Mouse (Mus musculus) frontal cortex, postnatal 10 days (tissue): ENCODE measurements at regions not wholly inside any gene's neighbourhood (a gene's known extent, or its start where the extent isn't known, plus 50 kb on each side); places are given as distances from the start of the nearest gene placed in this dataset.

ENCODE experiments used
- DNase-seq, 2 experiments: peaks; one replicate each; pipeline ENCODE4 v3.0.0; 2022; ENCODE audit warnings: low spot score in 2 of 2, mixed read lengths in 1 of 2

DNA sequence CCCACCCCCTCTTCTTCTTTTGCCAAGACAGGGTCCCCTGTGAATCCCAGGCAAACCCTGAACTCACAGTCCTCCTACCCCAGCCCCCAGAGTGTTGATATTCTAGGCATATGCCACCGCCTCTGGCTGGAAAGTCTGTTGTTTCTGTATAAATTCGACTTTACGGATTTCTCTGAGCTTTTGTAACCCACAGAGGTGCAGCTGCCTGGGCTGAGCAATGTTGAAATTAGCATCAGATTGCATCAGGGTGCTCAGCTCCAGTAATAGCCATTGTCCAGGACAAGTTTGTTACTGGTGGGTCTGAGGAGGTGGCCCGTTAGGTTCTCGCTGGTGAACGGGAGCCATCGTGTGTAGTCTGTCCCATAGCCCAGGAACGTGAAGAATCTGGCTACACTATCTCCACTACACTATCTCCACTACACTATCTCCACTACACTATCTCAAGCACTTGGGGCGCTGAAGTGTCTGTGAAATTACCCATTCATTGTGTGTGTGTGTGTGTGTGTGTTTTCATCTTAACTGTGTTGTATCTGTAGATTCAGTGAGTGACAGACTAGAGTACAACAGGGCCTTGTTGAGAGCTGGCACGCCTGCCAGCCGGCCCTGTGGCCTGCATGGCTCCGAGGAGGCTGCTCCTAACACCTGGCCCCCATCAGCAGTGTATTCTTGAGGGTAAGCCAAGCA lies 92.4 kb upstream of the Hnrnpk start:
- no peak for DNase-seq

GRCm38 (mm10) chr13:58494726-58495125 lies 91.6 kb upstream of the Hnrnpk start:
- no peak for DNase-seq

DNA sequence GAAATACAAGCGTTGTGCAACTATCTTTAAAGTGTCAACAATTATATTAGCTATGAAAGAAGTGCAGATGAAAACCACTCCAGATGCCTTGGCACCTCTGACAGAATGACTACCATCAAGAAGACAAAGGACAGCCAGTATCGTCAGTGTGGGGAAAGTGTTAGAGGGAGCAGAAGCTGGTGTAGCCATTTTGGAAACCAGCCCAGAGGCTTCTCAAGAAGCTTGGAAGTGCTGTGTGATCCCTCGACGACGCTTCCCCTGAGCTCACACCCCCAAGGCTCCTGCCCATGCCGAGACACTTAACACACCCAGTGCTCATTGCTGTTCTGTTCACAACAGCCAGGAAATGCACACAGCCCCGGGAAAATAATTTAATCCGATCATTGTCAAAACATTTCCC lies 87.7 kb upstream of the Hnrnpk start:
- no peak for DNase-seq

GRCm38 (mm10) chr13:58485011-58485410 lies 81.9 kb upstream of the Hnrnpk start:
- DNase-seq = no peak

DNA sequence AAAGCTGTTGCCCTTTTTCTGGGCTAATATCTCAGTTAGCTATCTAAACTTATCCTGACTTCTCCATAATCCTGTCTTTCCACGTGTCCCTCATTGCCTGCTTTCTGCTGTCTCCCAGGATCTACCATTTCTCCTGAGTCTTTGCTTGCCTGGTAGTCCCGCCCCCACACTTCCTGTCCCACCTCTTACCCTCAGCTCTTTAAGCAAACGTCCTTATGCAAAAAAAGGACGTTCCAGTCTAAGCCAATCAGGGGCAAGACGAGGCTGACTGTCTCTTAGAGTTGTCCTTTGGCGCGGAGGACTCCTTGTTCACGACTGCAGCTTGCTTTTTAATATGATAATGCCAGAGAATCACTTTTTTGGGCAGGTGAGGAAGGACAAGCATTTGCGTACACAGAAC lies 79.6 kb upstream of the Hnrnpk start:
- no peak for DNase-seq

DNA sequence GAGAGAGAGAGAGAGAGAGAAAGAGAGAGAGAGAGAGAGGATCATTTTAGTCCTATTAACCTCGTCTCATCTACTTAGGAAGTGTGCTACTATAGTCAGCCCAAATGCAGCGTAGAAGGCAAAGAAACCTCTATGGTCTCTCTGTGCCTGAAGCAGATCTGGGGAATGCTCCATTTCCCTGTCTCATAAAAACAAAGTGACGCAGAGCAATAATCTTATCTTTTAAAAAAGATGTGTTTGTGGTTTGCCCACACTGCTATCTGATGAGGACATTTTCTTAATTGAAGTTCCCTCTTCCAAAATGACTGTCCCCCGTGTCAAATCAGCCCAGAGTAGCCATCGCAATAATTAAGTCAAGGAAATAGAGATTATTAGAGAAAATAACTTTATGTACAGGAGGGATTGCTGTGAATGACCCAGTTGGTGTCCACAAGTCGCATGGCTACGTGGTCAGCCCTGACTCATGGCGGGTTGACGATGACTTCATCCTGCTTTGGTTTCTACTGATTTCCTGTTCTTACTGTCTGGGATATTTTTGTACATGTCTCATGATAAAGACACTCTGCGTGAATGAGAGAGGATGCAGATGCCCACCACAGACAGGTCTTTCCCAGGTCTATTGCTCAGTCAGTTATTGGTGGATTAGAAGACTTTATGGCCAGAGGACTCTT lies 77.9 kb upstream of the Hnrnpk start:
- no peak for DNase-seq

GRCm38 (mm10) chr13:58480388-58480927 lies 77.3 kb upstream of the Hnrnpk start:
- DNase-seq = no peak

GRCm38 (mm10) chr13:58478438-58478837 lies 75.3 kb upstream of the Hnrnpk start:
- DNase-seq = no peak

GRCm38 (mm10) chr13:58477253-58477652 lies 74.1 kb upstream of the Hnrnpk start:
- DNase-seq = no peak

- DNase-seq = no peak
Measured at GRCm38 (mm10) chr13:58476033-58476830, 73.1 kb upstream of the Hnrnpk start.

- no peak for DNase-seq
Measured at GRCm38 (mm10) chr13:58475495-58475894, 72.4 kb upstream of the Hnrnpk start.

GRCm38 (mm10) chr13:58472455-58472854 lies 69.3 kb upstream of the Hnrnpk start:
- no peak for DNase-seq

DNA sequence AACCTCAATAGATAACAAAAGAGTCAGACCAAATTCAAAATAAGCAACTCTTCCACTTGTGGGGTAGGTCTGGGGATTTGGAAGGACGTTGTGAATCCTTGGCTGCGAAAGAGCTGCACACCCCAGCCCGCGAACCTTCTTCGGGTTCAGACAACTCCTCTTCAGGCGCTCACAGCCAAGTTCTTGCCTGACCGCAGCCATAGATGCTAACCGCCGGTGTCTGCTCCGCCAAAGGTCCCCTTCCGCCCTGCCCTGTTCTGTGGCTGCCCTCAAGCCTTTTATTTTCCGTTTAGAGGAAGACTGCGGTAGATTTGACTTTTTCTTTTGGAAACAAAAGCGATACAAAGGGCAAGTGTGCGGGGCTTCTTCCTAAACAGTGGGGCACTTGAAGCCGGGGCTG lies 68.6 kb upstream of the Hnrnpk start:
- peak in 1 of 2 experiments; percentile 22 for DNase-seq

- DNase-seq = no peak
Measured at GRCm38 (mm10) chr13:58469731-58470130, 66.6 kb upstream of the Hnrnpk start.

DNA sequence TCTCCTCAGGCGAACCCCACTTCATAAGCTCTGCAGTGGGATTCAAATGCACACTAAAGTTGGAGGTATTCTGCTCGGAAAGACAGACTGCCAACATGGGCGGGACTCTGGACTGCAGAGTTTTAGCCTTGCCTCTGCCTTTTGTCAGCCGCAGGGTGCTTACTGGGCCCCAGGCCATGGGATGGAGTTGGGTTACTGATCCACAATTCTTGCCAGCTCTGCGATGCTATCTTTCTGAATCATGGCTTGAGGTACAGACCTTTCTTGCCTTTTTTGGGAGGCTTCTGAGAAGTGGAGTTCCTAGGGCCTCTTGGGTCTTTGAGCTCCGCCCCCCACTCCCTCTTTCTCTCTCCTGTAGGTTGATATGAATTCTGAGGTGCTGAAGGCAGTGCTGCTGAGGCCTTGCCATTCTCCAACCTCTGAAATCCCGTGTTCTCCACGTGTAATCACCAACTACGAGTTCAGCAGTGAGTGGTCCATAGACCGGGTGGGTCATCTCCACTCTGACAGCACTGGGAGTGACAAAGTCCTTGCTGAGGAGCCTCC lies 64.0 kb upstream of the Hnrnpk start:
- no peak for DNase-seq

DNA sequence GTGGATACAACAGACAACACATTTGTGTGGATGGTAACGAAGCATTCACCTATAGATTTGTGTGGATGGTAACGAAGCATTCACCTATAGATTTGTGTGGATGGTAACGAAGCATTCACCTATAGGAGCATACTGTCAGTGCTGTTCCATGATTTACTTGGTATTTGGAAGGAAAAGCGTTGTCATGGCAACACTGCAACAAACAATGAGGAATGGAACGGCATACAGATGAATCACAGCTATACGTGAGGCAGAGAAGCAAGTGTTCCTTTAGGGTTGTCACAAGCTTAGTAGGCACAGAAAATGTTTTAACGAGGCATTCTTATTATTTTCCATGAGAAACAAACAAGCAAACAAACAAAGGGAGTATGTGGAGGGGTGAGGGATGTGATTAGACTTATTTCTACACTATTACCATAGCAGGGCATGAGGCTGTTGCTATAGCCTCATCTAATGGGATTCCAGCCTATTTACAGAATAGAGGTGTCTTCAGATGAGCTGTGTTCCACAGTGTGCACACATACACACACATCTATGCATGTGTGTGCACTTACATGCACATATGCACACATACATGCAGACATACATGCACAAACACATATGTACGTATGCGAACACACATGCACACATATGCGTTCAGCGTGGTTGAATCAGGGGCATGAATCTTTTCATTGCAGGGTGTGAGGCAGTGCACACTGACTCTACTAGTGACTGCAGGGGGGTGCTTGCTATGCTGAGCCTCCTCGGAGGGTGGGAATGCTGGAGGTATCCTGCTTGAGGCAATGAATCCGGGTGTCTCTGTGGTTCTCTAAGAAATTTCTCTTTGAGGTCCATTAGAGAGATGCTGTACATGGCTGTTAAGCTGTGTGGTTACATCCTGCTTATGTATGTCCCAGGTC lies 62.3 kb upstream of the Hnrnpk start:
- no peak for DNase-seq
